ENCODE assay signal across 8 mouse cellular contexts in the genomic region with DNA sequence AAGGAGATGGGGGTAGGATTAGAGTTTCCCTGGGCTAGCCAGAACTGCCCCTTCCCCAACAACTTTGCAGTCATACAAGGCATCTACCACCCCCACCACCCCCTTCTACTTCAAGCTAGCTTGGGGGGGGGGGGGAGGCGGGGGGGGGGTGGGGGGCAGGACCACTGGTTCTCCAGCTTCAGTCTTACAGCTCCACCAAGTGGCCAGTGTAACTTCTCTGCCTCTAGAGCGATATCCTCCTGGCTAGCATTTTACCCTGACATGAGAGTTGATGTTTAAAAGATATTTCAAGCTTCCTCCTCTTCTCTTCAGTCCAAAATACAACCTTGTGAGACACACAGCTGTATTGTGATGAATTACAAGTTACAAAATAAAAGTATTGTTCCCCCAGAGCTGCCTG.
A peak's percentile ranks its signal among the peaks of the same experiment; 100 is the strongest.
DNase-seq lines count a peak whose midpoint lies in the region; ATAC-seq and TF ChIP-seq lines count a peak whose summit lies in the region.

No protein-coding gene starts in this region.

- 83% methylated on average over 1 of the region's 2 CpGs for WGBS in lung, postnatal 0 days
- WGBS in stomach, postnatal 0 days: 42% methylated on average over 2 of the region's 2 CpGs
- WGBS in midbrain, embryonic 11.5 days: 36% methylated on average over 2 of the region's 2 CpGs

- no peak overlapping the region for H3K9ac ChIP-seq in lung, postnatal 0 days (replicated peaks; ENCODE audit: low read depth)
- no peak overlapping the region for H3K9ac ChIP-seq in stomach, postnatal 0 days (ENCODE audit: low read length)
- no peak overlapping the region for H3K9ac ChIP-seq in midbrain, embryonic 11.5 days (ENCODE audit: low read length)

- no peak for ATAC-seq in lung, postnatal 0 days
- ATAC-seq in stomach, postnatal 0 days (ENCODE audit: low FRiP score, low TSS enrichment): no peak
- ATAC-seq in midbrain, embryonic 11.5 days (ENCODE audit: low FRiP score): no peak

- H3K9me3 ChIP-seq in lung, postnatal 0 days (ENCODE audit: low read length): no peaks in the 10 kb centered on the region
- H3K9me3 ChIP-seq in stomach, postnatal 0 days (ENCODE audit: control insufficient read depth, low read length): no peaks in the 10 kb centered on the region
- H3K9me3 ChIP-seq in midbrain, embryonic 11.5 days (ENCODE audit: control insufficient read depth, low read length): no peaks in the 10 kb centered on the region

- TF ChIP-seq CTCF in lung, postnatal 0 days (IDR thresholded peaks at IDR 0.05): peak; percentile 50
- peak; percentile 62 for TF ChIP-seq CTCF in stomach, postnatal 0 days (IDR thresholded peaks at IDR 0.05; ENCODE audit: low read depth)

- no peaks in the 10 kb centered on the region for H3K36me3 ChIP-seq in lung, postnatal 0 days (ENCODE audit: insufficient read depth, low read length)
- no peaks in the 10 kb centered on the region for H3K36me3 ChIP-seq in stomach, postnatal 0 days (ENCODE audit: control insufficient read depth, insufficient read depth, low read length)
- H3K36me3 ChIP-seq in midbrain, embryonic 11.5 days (ENCODE audit: control insufficient read depth, insufficient read depth, low read length): no peaks in the 10 kb centered on the region

- no peak for TF ChIP-seq EP300 in lung, postnatal 0 days (IDR thresholded peaks at IDR 0.05)
- TF ChIP-seq EP300 in stomach, postnatal 0 days (optimal IDR thresholded peaks at IDR 0.05): no peak

- DNase-seq in gastrocnemius, postnatal 10 days: peak; percentile 46
- DNase-seq in gastrocnemius, postnatal 36 days: no peak
- no peak for DNase-seq in lung, postnatal 0 days (ENCODE audit: low spot score)
- DNase-seq in lung, postnatal 25 days (ENCODE audit: low spot score): no peak
- peak; percentile 60 for DNase-seq in ZHBTc4 (ENCODE audit: low read depth, low spot score)
- DNase-seq in stomach, postnatal 0 days (ENCODE audit: low spot score): no peak
- no peak for DNase-seq in midbrain, embryonic 11.5 days (ENCODE audit: low spot score, missing footprints)
- no peak for DNase-seq in frontal cortex, postnatal 25 days (ENCODE audit: low spot score in 2 of 2)

- H3K4me2 ChIP-seq in lung, postnatal 0 days (replicated peaks; ENCODE audit: low read depth, low read length): no peak overlapping the region
- no peak overlapping the region for H3K4me2 ChIP-seq in stomach, postnatal 0 days (replicated peaks; ENCODE audit: low read depth)
- no peak overlapping the region for H3K4me2 ChIP-seq in midbrain, embryonic 11.5 days

- no peaks in the 10 kb centered on the region for H3K27me3 ChIP-seq in lung, postnatal 0 days (replicated peaks; ENCODE audit: insufficient read depth, low read length)
- no peaks in the 10 kb centered on the region for H3K27me3 ChIP-seq in stomach, postnatal 0 days (ENCODE audit: control insufficient read depth, insufficient read depth, low read length)
- H3K27me3 ChIP-seq in midbrain, embryonic 11.5 days (ENCODE audit: control insufficient read depth, insufficient read depth, low read length): no peaks in the 10 kb centered on the region

- H3K4me1 ChIP-seq in lung, postnatal 0 days (ENCODE audit: insufficient read depth, low read depth, low read length): no peaks in the 10 kb centered on the region
- no peaks in the 10 kb centered on the region for H3K4me1 ChIP-seq in stomach, postnatal 0 days (replicated peaks; ENCODE audit: control insufficient read depth, insufficient read depth)
- H3K4me1 ChIP-seq in midbrain, embryonic 11.5 days (ENCODE audit: control insufficient read depth, insufficient read depth, low read length): no peaks in the 10 kb centered on the region

- no peak overlapping the region for H3K27ac ChIP-seq in lung, postnatal 0 days (ENCODE audit: low read length)
- no peak overlapping the region for H3K27ac ChIP-seq in stomach, postnatal 0 days (replicated peaks)
- no peak overlapping the region for H3K27ac ChIP-seq in midbrain, embryonic 11.5 days (ENCODE audit: low read depth, low read length)

- H3K4me3 ChIP-seq in lung, postnatal 0 days (ENCODE audit: low read depth, low read length): no peak overlapping the region
- H3K4me3 ChIP-seq in stomach, postnatal 0 days (ENCODE audit: low read depth, low read length): no peak overlapping the region
- no peak overlapping the region for H3K4me3 ChIP-seq in midbrain, embryonic 11.5 days (ENCODE audit: low read depth, low read length)

- intact Hi-C loops in gastrocnemius, postnatal 36 days (cut with DNase I): loop anchor here (5.0 kb wide), 3 partner anchors 94 to 364 kb away; a partner anchor contains a TSS

Comparison
In these comparisons a context has a peak if more than half of its experiments do, and no peak if none do; other contexts are left out.
1. DNase-seq: peak in gastrocnemius, postnatal 10 days (single experiment) and ZHBTc4 (single experiment); none in gastrocnemius, postnatal 36 days (0 of 2), lung, postnatal 0 days (single experiment), lung, postnatal 25 days (single experiment), stomach, postnatal 0 days (single experiment), midbrain, embryonic 11.5 days (single experiment) and frontal cortex, postnatal 25 days (0 of 2).